Mouse (Mus musculus) ES-Bruce4 (cell line): ENCODE measurements around the gene 1700025G04Rik. TPM values are rescaled to one million over a fixed set of nuclear protein-coding genes. Genes with fewer than 3 reads are reported as not detected.

Experiments
- H3K27ac ChIP-seq: 2 replicates; pipeline ENCODE4 v1.5.1; 2012; ENCODE audit warnings: low read length, inconsistent platforms; ENCODE audit not compliant: insufficient read depth
- H3K27me3 ChIP-seq: 2 replicates; pipeline ENCODE4 v1.6.1; 2012; ENCODE audit warnings: mild to moderate bottlenecking, low read length, inconsistent platforms; ENCODE audit not compliant: control insufficient read depth, poor library complexity, insufficient read depth, severe bottlenecking
- H3K36me3 ChIP-seq: 2 replicates; pipeline ENCODE4 v1.6.1; 2012; ENCODE audit warnings: inconsistent platforms, mild to moderate bottlenecking, low read length, moderate library complexity; ENCODE audit not compliant: control insufficient read depth, poor library complexity, insufficient read depth, severe bottlenecking
- H3K4me1 ChIP-seq: one replicate; pipeline ENCODE4 v1.8.1; 2011; ENCODE audit warnings: low read length; ENCODE audit not compliant: control insufficient read depth, insufficient read depth
- H3K4me3 ChIP-seq: 2 replicates; pipeline ENCODE4 v1.5.1; 2011; ENCODE audit warnings: low read depth, mild to moderate bottlenecking, low read length
- H3K9ac ChIP-seq: 2 replicates; pipeline ENCODE4 v1.6.1; 2012; ENCODE audit warnings: low read depth, mild to moderate bottlenecking, inconsistent platforms; ENCODE audit not compliant: poor library complexity, severe bottlenecking
- H3K9me3 ChIP-seq: replicated peaks from 2 replicates; pipeline ENCODE4 v1.6.1; 2012; ENCODE audit warnings: mild to moderate bottlenecking, low read length, inconsistent platforms; ENCODE audit not compliant: control insufficient read depth, poor library complexity, insufficient read depth, severe bottlenecking
- CTCF ChIP-seq: IDR thresholded peaks from one replicate; pipeline ENCODE4 v1.8.1; 2011; ENCODE audit warnings: low read depth, low read length
- EP300 ChIP-seq: IDR thresholded peaks from 2 replicates; pipeline ENCODE4 v1.6.1; 2011; ENCODE audit warnings: low read depth, low read length; ENCODE audit not compliant: insufficient read depth
- POLR2A ChIP-seq: IDR thresholded peaks from one replicate; pipeline ENCODE4 v1.8.1; 2011; ENCODE audit warnings: low read length; ENCODE audit not compliant: insufficient read depth
- polyA plus RNA-seq: library from polyadenylated mRNA; stranded (reverse); fragments of >200 nt; gene quantifications from 2 replicates; pipeline ENCODE4 v1.2.4, GENCODE M21; 2011; ENCODE audit warnings: low read depth; ENCODE audit not compliant: missing spikeins, insufficient read depth, insufficient read length

Gene 1700025G04Rik
- polyA plus RNA-seq, 1 experiment: 14.3 TPM

DNA sequence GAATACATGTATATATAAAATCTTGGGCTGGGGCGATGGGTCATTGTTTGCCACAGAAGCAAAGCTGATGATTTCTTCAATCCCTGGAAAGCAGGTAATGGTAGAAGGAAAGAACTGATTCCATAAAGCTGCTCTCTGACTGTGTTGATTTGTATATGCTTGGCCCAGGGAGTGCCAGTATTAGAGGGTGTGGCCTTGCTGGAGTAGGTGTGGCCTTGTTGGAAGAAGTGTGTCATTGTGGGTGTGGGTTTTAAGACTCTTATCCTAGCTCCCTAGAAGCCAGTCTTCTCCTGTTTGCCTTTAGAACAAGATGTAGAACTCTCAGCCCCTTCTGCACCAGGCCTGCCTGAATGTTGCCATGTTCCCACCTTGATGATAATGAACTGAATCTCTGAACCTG lies 15.3 kb upstream of the 1700025G04Rik start:
- TF ChIP-seq POLR2A (no peak), CTCF (no peak), EP300 (no peak)
- H3K27ac ChIP-seq: no peak overlapping the region
- H3K4me1 ChIP-seq: no peaks in the 10 kb centered on the region
- no peaks in the 10 kb centered on the region for H3K27me3 ChIP-seq
- H3K9ac ChIP-seq: no peak overlapping the region
- no peaks in the 10 kb centered on the region for H3K36me3 ChIP-seq
- H3K4me3 ChIP-seq: no peak overlapping the region
- H3K9me3 ChIP-seq: no peaks in the 10 kb centered on the region

- Histone ChIP-seq H3K4me1 (no peaks in the 10 kb centered on the region), H3K4me3 (no peak overlapping the region), H3K9ac (no peak overlapping the region), H3K36me3 (no peaks in the 10 kb centered on the region), H3K27me3 (0 out of 2 replicates have a peak, but pooled peaks cover 3% of the 10 kb centered on the region), H3K27ac (no peak overlapping the region), H3K9me3 (no peaks in the 10 kb centered on the region)
- no peak for TF ChIP-seq POLR2A
- no peak for TF ChIP-seq EP300
- TF ChIP-seq CTCF: no peak
These were observed 11.8 kb upstream of the 1700025G04Rik start for GRCm38 (mm10) chr1:152101746-152102145.

DNA sequence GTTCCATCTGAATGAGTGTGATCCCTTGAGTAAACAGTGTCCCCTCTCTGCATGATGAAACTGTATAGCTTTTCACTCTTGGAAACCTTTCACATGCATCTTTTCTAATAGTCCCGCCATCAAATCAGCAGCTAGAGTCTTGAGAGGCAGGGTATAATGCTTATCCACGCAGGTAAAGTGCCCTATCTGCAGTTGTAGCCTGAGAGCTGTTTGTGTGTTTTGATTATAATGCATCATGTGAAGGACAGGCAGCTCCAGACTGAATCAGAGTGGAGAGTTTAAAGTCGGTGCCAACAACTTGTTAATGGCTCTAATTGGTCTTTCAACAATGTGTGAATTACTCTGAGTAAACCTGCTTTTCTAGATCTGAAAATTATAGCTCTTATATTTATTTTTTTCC lies 6.1 kb upstream of the 1700025G04Rik start:
- Histone ChIP-seq H3K4me3 (no peak overlapping the region), H3K36me3 (no peaks in the 10 kb centered on the region), H3K9me3 (no peaks in the 10 kb centered on the region), H3K27me3 (0 out of 2 replicates have a peak, but pooled peaks cover 3% of the 10 kb centered on the region), H3K27ac (no peak overlapping the region), H3K9ac (no peak overlapping the region), H3K4me1 (no peaks in the 10 kb centered on the region)
- TF ChIP-seq CTCF (no peak), POLR2A (no peak), EP300 (no peak)

DNA sequence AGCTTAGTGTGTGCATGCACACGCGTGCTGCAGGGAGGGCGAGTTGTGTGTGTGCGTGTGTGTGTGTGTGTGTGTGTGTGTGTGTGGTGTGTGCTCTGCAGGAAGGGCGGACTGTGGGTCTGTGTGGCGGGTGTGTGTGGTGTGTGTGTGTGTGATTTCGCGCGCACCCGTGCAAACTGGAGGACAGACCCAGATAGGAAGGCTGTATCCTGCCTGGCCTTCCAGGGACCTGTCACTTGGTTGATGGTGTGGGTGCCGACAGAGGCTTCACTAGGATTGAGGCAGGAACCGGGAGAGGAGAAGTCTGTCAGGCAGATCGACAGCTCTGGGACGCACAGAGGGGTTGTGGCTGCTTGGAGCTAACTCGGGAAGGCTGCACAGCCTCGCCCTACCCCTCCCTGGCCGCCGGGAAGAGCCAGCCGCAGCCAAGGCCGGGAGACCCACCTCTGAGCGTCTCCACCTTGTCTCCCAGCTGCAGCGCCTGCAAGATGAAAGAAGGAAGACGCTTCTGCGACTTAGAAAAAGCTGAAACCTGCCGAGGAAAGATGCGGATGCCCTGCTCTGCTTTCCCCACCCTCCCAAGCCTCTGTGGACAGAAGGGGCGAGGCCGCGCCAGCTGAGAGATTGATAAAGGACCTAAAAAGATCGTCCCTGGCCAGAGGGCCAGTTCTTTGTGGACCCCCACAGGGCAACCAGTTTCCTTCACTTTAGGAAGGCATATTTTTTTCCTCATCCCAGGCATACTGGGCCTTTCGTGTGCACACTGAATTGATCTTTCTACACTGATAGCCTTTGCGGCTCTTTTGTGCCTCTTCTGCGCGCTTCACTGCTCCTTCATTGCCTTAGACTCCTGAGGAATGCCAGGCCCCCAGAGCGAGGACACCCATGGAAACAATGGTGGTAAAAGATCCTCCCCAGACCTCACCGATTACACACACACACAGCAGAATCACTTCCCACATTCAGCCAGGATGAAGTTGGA lies 930 bp upstream of the 1700025G04Rik start:
- Histone ChIP-seq H3K36me3 (no peaks in the 10 kb centered on the region), H3K4me3 (peak overlapping the region; percentile 76), H3K27me3 (no peaks in the 10 kb centered on the region), H3K9ac (peak overlapping the region; percentile 10; the same call in 1 of the 2 replicates), H3K27ac (no peak overlapping the region), H3K4me1 (peaks cover 2% of the 10 kb centered on the region), H3K9me3 (no peaks in the 10 kb centered on the region)
- TF ChIP-seq POLR2A: no peak
- TF ChIP-seq EP300: no peak
- no peak for TF ChIP-seq CTCF

DNA sequence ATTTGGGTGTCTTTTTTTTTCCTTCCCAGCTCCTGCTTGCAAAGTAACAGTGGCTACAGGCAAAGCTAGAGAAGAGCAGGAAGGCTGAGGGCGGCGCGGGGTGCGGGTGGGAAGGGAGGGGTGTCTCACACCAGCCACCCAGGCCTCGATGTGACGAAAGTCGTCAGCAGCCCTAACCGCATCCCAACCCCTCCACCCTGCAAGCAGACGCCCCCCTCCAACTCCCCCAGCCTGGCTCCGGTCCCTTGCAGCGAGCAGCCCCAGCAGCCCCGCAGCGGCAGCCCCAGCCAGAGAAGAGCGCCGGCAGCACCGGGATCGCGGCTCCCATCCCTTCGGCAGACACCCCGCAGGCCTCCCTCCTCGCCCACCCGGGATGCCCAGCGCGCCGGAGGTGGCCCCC lies 399 bp downstream of the 1700025G04Rik start:
- Histone ChIP-seq H3K27ac (no peak overlapping the region), H3K27me3 (no peaks in the 10 kb centered on the region), H3K4me1 (peaks cover 2% of the 10 kb centered on the region), H3K9me3 (no peaks in the 10 kb centered on the region), H3K9ac (peak overlapping the region; percentile 84), H3K4me3 (peak overlapping the region; percentile 59), H3K36me3 (no peaks in the 10 kb centered on the region)
- TF ChIP-seq POLR2A (no peak), CTCF (no peak), EP300 (no peak)

DNA sequence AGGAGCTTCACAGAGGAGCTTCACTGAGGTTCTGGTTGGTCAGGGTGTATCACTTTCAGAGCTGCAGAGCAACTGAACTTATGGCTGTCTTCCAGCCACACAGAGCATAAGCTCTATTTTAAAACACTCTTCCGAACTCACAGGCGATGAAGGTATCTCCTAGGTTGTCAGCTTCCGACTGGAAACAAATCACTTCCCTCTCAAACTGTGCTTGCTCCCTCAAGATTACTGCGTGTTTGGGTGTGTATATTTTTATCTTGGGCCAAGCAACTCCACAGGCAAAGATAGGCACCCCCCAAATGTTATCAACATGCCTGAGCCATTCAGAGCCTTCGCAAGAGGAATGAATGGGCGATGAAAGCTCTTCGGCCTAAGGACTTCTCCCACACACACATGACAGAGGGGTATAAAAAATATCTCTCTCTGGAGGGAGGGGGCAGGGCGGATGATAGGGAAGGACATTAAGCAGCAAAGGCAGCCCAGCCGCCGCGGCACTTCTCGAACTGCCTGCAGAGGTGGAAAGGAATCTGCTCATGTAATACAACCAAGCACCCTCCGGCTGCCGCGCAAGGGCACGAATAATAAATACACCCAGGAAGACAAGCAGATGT lies 1.0 kb downstream of the 1700025G04Rik start:
- H3K36me3 ChIP-seq: no peaks in the 10 kb centered on the region
- peaks cover 2% of the 10 kb centered on the region for H3K4me1 ChIP-seq
- peak overlapping the region; percentile 84 for H3K9ac ChIP-seq
- TF ChIP-seq CTCF: no peak
- TF ChIP-seq EP300: no peak
- no peak for TF ChIP-seq POLR2A
- no peaks in the 10 kb centered on the region for H3K27me3 ChIP-seq
- H3K27ac ChIP-seq: no peak overlapping the region
- peak overlapping the region; percentile 59 for H3K4me3 ChIP-seq
- no peaks in the 10 kb centered on the region for H3K9me3 ChIP-seq
